Mouse (Mus musculus): ENCODE results near the gene Ltbp4. TPM values are rescaled to one million over a fixed set of nuclear protein-coding genes. Genes with fewer than 3 reads are reported as not detected.

Gene Ltbp4
- polyA plus RNA-seq, 1 experiment: 76.9 TPM

DNA sequence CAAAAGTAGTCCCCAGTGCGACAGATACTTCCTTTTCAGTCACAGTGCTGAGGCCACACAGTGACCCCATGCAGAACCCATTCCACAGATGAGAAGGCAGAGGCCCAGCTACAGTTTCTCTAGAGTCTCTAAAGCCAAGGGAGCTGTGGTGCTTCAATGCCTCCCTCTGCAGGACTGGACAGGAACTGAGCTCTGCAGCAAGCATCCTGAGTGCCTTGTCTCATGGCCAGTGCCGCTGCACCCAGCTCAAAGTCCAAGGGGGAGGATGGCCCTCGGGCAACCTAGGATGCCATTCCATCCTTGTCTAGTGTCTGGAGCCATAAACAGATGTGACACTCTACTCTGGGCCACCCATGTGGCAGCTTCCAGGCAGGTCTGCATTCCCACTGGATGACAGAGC is 81.8 kb downstream of the Ltbp4 start:
- H3K36me3 ChIP-seq (ENCODE audit: control insufficient read depth, insufficient read depth, low read length): no peaks in the 10 kb centered on the region
- TF ChIP-seq POLR2A (IDR thresholded peaks at IDR 0.05; ENCODE audit: low read depth, low read length) (no peak), CTCF (conservative IDR thresholded peaks at IDR 0.05; ENCODE audit: insufficient read depth, insufficient read length, low read depth, low read length) (peak; percentile 80)
- peaks cover 4% of the 10 kb centered on the region for H3K4me1 ChIP-seq (ENCODE audit: control insufficient read depth, insufficient read depth, low read length)
- WGBS: 52% methylated on average over 3 of the region's 3 CpGs
- DNase-seq: peak; percentile 78
- H3K27ac ChIP-seq (ENCODE audit: insufficient read depth, low read depth, low read length): no peak overlapping the region
- H3K27me3 ChIP-seq (replicated peaks; ENCODE audit: control insufficient read depth, insufficient read depth, low read length): no peaks in the 10 kb centered on the region
- no peak overlapping the region for H3K4me3 ChIP-seq (ENCODE audit: insufficient read depth, low read depth, low read length)

Other genes starting within 250 kb of the Ltbp4 start
- gene Cyp2f2, start 217.8 kb downstream of the Ltbp4 start, polyA plus RNA-seq (2012; rRNA removed): 5.3 and 6.5 TPM in 2 replicates
- not detected in 2 replicates for gene Cyp2t4, start 184.0 kb downstream of the Ltbp4 start, polyA plus RNA-seq (2012; rRNA removed)
- 84.9 and 93.7 TPM in 2 replicates for gene Egln2, start 170.9 kb downstream of the Ltbp4 start, polyA plus RNA-seq (2012; rRNA removed)
- gene Rab4b, start 158.8 kb downstream of the Ltbp4 start, polyA plus RNA-seq (2012; rRNA removed): 55.9 and 57.4 TPM in 2 replicates
- gene Gm21983, start 156.6 kb downstream of the Ltbp4 start, polyA plus RNA-seq (2012; rRNA removed): not detected in 2 replicates
- 6.4 and 7.7 TPM in 2 replicates for gene Mia, start 156.5 kb downstream of the Ltbp4 start, polyA plus RNA-seq (2012; rRNA removed)
- 8.2 and 9.6 TPM in 2 replicates for gene BC024978, start 141.9 kb downstream of the Ltbp4 start, polyA plus RNA-seq (2012; rRNA removed)
- gene Snrpa, start 141.4 kb downstream of the Ltbp4 start, polyA plus RNA-seq (2012; rRNA removed): 127 and 131 TPM in 2 replicates
- gene Itpkc, start 109.0 kb downstream of the Ltbp4 start, polyA plus RNA-seq (2012; rRNA removed): 6.8 and 7.0 TPM in 2 replicates
- gene Coq8b, start 104.7 kb downstream of the Ltbp4 start, polyA plus RNA-seq (2012; rRNA removed): 43.1 and 50.3 TPM in 2 replicates
- 6.0 and 7.9 TPM in 2 replicates for gene Numbl, start 79.3 kb downstream of the Ltbp4 start, polyA plus RNA-seq (2012; rRNA removed)
- 39.2 and 45.5 TPM in 2 replicates for gene Shkbp1, start 18.3 kb upstream of the Ltbp4 start, polyA plus RNA-seq (2012; rRNA removed)
- gene Gm20479, start 19.7 kb upstream of the Ltbp4 start, polyA plus RNA-seq (2012; rRNA removed): 0.39 TPM in 1 of 2 replicates, not detected in the other
- 0.09 and 0.12 TPM in 2 replicates for gene Sptbn4, start 110.0 kb upstream of the Ltbp4 start, polyA plus RNA-seq (2012; rRNA removed)
- 47.1 and 47.8 TPM in 2 replicates for gene Blvrb, start 110.3 kb upstream of the Ltbp4 start, polyA plus RNA-seq (2012; rRNA removed)
- gene Sertad3, start 136.1 kb upstream of the Ltbp4 start, polyA plus RNA-seq (2012; rRNA removed): 9.0 and 12.8 TPM in 2 replicates
- 19.4 and 23.7 TPM in 2 replicates for gene Sertad1, start 149.2 kb upstream of the Ltbp4 start, polyA plus RNA-seq (2012; rRNA removed)
- gene Prx, start 161.6 kb upstream of the Ltbp4 start, polyA plus RNA-seq (2012; rRNA removed): 1.2 and 1.5 TPM in 2 replicates
- gene Hipk4, start 185.6 kb upstream of the Ltbp4 start, polyA plus RNA-seq (2012; rRNA removed): 0.48 and 0.61 TPM in 2 replicates
- 142 and 163 TPM in 2 replicates for gene Pld3, start 215.5 kb upstream of the Ltbp4 start, polyA plus RNA-seq (2012; rRNA removed)
- gene 2310022A10Rik, start 215.5 kb upstream of the Ltbp4 start, polyA plus RNA-seq (2012; rRNA removed): 16.9 and 19.3 TPM in 2 replicates

Measured in kidney, adult 2 months (tissue).